Mouse (Mus musculus) hindbrain, embryonic 10.5 days (tissue): ENCODE measurements around the gene Ric8a. TPM values are rescaled to one million over a fixed set of nuclear protein-coding genes. Genes with fewer than 3 reads are reported as not detected.

Experiments
- DNase-seq: peaks from one replicate; pipeline ENCODE4 v3.0.0-alpha.2; 2017; ENCODE audit warnings: low spot score
- H3K27ac ChIP-seq: fragments of 300-500 bp; sonication (generic); 2 replicates; pipeline ENCODE4 v1.5.1; 2016; ENCODE audit warnings: mild to moderate bottlenecking, moderate library complexity
- H3K27me3 ChIP-seq: fragments of 300-500 bp; sonication (generic); 2 replicates; pipeline ENCODE4 v1.6.1; 2016; ENCODE audit warnings: mild to moderate bottlenecking; ENCODE audit not compliant: poor library complexity, insufficient read depth, severe bottlenecking
- H3K36me3 ChIP-seq: fragments of 300-500 bp; sonication (generic); 2 replicates; pipeline ENCODE4 v1.6.1; 2016; ENCODE audit warnings: mild to moderate bottlenecking, moderate library complexity
- H3K4me1 ChIP-seq: fragments of 300-500 bp; sonication (generic); replicated peaks from 2 replicates; pipeline ENCODE4 v1.6.1; 2016; ENCODE audit warnings: mild to moderate bottlenecking
- H3K4me3 ChIP-seq: fragments of 300-500 bp; sonication (generic); 2 replicates; pipeline ENCODE4 v1.5.1; 2016; ENCODE audit warnings: mild to moderate bottlenecking, moderate library complexity
- H3K9me3 ChIP-seq: fragments of 300-500 bp; sonication (generic); 2 replicates; pipeline ENCODE4 v1.6.1; 2016; ENCODE audit warnings: mild to moderate bottlenecking, moderate library complexity
- WGBS: fragments of 180-500 bp; shearing (Covaris S2); methylation state at CpG from one replicate; pipeline ENCODE4 v1.1.7; 2016; 5-methylcytosine and 5-hydroxymethylcytosine counted together
- polyA plus RNA-seq: library from polyadenylated mRNA; unstranded; fragments of >200 nt; fragmentation: Nextera tagmentation; extraction: Ambion mirVana; gene quantifications from 2 replicates; pipeline ENCODE4 v1.2.1, GENCODE M21; 2016

Ric8a gene
- polyA plus RNA-seq, 1 experiment from 2014 or later, result 81.7 TPM

DNA sequence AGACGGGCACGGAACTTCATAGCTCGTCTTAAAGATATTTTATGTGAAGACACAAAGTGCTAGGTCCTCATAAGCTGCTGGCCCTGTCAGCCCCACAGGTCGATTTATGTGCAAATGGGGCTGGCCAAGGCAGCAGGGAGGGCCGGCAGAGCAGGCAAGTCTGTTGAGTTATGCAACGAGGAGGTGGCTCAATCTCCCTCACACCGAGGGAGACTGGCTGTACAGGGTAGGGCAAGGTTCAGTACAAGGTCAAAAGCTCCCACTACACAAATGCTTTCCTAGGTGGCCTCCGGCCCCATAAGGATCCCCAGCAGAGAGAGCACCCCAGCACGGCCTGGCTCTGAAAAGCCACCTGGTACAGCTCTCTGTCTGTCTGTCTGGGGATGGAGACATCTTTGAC, 3.4 kb upstream of the Ric8a start:
- 82% methylated on average over 9 of the region's 9 CpGs for WGBS
- Histone ChIP-seq H3K27me3 (no peaks in the 10 kb centered on the region), H3K27ac (no peak overlapping the region), H3K4me3 (no peak overlapping the region), H3K36me3 (peaks cover 39% of the 10 kb centered on the region), H3K4me1 (peaks cover 19% of the 10 kb centered on the region), H3K9me3 (no peaks in the 10 kb centered on the region)
- no peak for DNase-seq

DNA sequence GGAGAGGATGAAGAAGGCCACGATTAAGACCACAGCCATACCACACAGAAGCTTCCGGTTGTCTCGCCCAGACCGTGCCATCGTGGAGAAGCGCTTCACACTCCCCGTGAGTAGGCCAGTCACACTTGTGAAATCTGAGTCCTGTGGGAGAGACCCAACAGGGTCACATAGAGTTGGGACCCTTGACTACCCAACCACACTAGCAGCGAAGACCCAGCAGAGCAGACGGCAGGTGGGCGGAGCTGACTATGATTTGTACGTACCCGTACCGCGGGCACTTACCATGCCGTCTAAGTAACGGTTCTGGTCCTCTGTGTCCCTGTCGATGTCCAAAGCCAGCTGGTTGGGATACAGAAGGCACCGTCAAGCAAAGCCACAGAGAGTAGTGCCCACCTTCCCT, 2.3 kb upstream of the Ric8a start:
- no peak for DNase-seq
- Histone ChIP-seq H3K36me3 (peaks cover 50% of the 10 kb centered on the region), H3K4me3 (peak overlapping the region; percentile 74; the same call in 1 of the 2 replicates)

DNA sequence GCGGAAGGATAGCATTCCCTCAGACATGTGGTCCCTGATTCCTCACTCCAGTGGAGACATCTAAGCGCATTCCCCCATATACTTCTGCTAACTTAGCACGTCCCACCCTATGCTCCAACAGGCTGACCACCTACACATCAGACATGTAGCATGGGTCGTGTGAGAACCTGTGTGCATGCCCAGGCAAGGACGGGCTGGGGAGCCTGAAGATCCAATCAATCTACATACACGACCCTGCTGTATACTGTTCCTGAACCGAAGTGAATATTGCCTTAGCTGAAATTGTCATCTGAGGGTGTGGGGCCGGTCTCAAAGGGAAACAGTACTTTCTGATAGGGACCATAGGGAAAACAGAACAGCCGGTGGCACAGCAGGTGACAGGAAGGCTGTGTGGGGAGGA, 1.6 kb upstream of the Ric8a start:
- Histone ChIP-seq H3K4me3 (peak overlapping the region; percentile 74), H3K4me1 (peaks cover 30% of the 10 kb centered on the region), H3K9me3 (no peaks in the 10 kb centered on the region), H3K27me3 (no peaks in the 10 kb centered on the region), H3K36me3 (peaks cover 56% of the 10 kb centered on the region), H3K27ac (no peak overlapping the region)
- WGBS, result 76% methylated on average over 9 of the region's 9 CpGs
- no peak for DNase-seq

More for the DNA sequence above, 2.3 kb upstream of the Ric8a start:
- H3K4me1 ChIP-seq, result peaks cover 30% of the 10 kb centered on the region
- no peaks in the 10 kb centered on the region for H3K9me3 ChIP-seq
- 95% methylated on average over 18 of the region's 18 CpGs for WGBS
- no peak overlapping the region for H3K27ac ChIP-seq
- H3K27me3 ChIP-seq, result no peaks in the 10 kb centered on the region

DNA sequence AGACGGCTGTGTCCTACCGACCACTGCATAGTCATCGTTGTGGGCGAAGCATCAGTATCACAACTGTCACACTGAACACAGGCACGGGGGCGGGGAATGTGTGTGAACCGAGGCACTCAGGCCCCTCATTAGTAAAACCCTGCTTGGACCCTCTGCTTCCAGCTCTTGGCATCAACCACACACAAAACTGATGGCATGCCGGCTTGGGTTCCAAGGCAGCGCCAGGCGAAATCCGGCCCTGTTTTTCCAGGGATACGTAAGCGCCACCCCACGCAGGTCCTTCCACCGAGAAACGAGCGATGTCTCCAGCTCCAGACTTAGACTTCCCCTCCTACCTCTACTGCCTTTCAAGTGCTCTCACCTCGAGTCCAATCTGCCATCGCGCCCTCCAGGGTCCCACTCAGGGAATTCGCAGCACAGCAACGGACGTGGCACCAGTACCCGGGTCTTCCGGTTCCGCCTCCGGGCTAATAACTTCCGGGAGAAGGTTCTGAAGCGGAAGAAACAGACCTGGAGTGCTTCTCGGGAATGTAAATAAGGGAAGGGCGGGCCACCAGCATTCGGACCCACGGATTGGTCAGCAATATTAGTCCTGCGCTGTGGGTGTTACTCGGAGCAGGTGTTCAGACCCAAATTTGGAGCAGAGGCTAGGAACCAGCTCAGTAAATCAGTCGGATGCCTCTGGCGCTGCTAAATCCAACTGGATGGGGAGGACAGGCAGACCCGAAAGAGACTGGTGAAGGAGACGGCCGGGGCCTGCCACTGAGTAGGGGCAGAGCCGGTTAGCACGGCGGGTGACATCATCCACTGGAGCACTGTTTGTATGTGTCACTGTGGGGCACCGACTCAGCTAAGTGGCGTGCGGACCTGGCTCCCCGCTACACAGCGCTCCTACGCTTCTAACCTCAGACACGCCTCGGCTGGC, 635 bp upstream of the Ric8a start, which contains the start of gene Gm45785:
Gene Gm45785 (minus strand): TSS at position 472 of the 925 bp plus-strand sequence.
- H3K4me1 ChIP-seq, result peaks cover 30% of the 10 kb centered on the region
- H3K9me3 ChIP-seq, result no peaks in the 10 kb centered on the region
- H3K27me3 ChIP-seq, result no peaks in the 10 kb centered on the region
- H3K4me3 ChIP-seq, result peak within 1 kb of the TSS; percentile 74
- DNase-seq, result peak; percentile 91
- WGBS, result 1% methylated on average over 51 of the region's 51 CpGs
- H3K36me3 ChIP-seq, result peaks cover 66% of the 10 kb centered on the region
- peak within 1 kb of the TSS; percentile 87 for H3K27ac ChIP-seq

DNA sequence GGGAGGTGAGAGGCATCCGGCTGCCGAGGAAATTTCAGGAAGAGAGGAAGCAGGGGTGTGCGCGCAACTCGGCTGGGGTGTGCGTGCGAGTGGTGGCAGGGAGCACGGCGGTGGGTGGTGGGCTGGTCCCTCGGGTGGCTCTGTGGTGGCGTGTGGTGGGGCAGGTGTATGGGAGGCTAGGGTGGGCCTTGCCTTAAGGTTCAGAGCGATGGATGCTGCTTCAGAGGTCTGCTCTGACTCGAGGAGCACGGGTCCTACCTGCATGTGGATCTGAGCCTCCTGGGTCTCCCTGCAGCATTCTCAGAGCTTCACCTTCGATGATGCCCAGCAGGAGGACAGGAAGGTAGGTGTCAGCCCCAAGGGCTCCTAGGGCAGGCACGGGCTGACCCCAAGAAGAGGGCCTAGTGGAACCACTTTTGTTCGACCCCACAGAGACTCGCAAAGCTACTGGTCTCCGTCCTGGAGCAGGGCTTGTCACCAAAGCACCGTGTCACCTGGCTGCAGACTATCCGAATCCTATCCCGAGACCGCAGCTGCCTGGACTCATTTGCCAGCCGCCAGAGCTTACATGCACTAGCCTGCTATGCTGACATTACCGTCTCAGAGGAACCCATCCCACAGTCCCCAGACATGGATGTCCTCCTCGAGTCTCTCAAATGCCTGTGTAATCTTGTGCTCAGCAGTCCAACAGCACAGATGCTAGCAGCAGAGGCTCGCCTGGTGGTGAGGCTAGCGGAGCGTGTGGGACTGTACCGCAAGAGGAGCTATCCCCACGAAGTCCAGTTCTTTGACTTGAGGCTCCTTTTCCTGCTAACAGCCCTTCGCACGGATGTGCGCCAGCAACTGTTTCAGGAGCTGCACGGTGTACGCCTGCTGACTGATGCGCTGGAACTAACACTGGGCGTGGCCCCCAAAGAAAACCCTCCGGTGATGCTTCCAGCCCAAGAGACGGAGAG, 1.1 kb downstream of the Ric8a start, which contains the start of gene Bet1l:
Gene Bet1l (minus strand): TSS at position 28 of the 956 bp plus-strand sequence.
- peaks cover 67% of the 10 kb centered on the region for H3K36me3 ChIP-seq
- H3K27me3 ChIP-seq, result no peaks in the 10 kb centered on the region
- 41% methylated on average over 40 of the region's 40 CpGs for WGBS
- H3K9me3 ChIP-seq, result no peaks in the 10 kb centered on the region
- peaks cover 30% of the 10 kb centered on the region for H3K4me1 ChIP-seq
- peak within 1 kb of the TSS; percentile 74 for H3K4me3 ChIP-seq
- H3K27ac ChIP-seq, result peak within 1 kb of the TSS; percentile 87
- DNase-seq, result no peak

DNA sequence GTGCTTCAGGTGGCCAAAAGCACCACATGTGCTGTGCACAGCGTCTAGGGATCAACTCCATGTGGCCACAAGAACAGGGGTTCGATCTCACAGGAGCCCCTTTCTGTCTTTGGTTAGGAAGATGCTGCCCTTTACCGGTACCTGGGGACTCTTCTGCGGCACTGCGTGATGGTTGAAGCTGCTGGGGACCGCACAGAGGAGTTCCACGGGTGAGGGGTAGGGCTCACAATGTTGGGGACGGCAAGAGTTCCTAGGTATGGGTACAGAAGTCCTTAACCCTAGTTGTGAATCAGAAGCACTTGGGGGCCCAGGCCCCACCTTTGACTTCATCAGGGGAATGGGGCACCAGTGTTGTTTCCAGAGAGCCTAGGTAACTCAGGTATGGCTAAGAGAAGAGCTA, 2.0 kb downstream of the Ric8a start:
- no peaks in the 10 kb centered on the region for H3K27me3 ChIP-seq
- H3K4me1 ChIP-seq, result peaks cover 30% of the 10 kb centered on the region
- no peak for DNase-seq
- H3K36me3 ChIP-seq, result peaks cover 67% of the 10 kb centered on the region
- 95% methylated on average over 8 of the region's 8 CpGs for WGBS
- peak overlapping the region; percentile 74 for H3K4me3 ChIP-seq
- H3K27ac ChIP-seq, result no peak overlapping the region
- H3K9me3 ChIP-seq, result no peaks in the 10 kb centered on the region

DNA sequence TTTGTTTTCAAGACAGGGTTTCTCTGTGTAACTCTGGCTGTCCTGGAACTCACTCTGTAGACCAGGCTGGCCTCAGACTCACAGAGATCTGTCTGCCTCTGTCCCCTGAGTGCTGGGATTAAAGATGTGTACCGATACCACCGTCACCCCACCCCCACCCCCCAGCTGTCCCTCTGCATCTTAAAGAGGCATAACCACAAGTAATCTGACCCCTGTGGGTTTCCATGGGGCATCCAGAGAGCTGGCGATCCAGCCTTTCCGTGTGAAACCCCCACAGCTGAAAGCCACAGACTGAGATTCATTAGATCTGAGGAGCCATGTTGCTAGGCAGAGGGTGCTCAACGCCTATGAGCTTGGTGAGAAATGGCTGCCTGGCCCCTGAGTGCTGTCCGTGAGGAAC, 3.2 kb downstream of the Ric8a start:
- no peaks in the 10 kb centered on the region for H3K27me3 ChIP-seq
- peaks cover 69% of the 10 kb centered on the region for H3K36me3 ChIP-seq
- no peak overlapping the region for H3K4me3 ChIP-seq
- DNase-seq, result no peak
- H3K9me3 ChIP-seq, result no peaks in the 10 kb centered on the region
- no peak overlapping the region for H3K27ac ChIP-seq
- 82% methylated on average over 6 of the region's 6 CpGs for WGBS
- H3K4me1 ChIP-seq, result peaks cover 28% of the 10 kb centered on the region

DNA sequence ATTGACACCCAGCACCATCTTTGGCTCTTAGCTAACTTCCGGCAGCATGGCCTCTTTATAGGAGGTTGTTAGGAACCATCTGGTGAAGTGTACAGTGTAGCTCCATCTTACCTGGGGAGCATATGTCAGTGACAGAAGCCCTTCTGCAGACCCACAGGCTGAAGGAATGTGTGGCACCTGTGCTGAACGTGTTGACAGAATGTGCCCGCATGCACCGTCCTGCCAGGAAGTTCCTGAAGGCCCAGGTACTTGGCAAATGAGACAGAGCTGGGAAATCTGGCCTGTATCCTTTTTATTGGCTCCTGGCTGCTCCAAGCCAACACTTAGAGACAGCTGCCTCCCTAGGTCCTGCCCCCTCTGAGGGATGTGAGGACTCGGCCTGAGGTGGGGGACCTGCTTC, 4.0 kb downstream of the Ric8a start:
- no peak overlapping the region for H3K4me3 ChIP-seq
- DNase-seq, result no peak
- H3K27ac ChIP-seq, result no peak overlapping the region
- WGBS, result 91% methylated on average over 5 of the region's 5 CpGs
- peaks cover 74% of the 10 kb centered on the region for H3K36me3 ChIP-seq
- H3K4me1 ChIP-seq, result peaks cover 20% of the 10 kb centered on the region
- H3K27me3 ChIP-seq, result no peaks in the 10 kb centered on the region
- H3K9me3 ChIP-seq, result no peaks in the 10 kb centered on the region

DNA sequence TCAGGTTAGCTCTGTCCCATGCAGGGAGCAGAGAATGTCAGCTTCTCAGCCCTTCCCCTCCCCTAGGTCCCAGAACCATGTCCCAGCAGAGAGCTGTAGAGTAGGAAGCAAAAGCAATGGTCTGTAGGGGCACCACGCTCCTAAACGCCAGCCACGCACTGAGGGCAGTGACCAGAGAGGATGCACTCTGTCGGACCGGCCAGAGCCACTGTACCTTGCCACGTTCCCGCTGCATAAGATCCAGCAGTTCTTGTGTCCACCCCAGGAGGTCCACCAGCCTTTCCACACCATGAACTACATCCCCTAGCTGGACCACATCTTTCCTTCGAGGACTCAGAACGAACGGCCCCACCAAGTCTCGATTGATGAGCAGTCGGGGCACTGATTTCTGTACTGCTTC, 8.0 kb downstream of the Ric8a start:
- no peaks in the 10 kb centered on the region for H3K27me3 ChIP-seq
- peaks cover 79% of the 10 kb centered on the region for H3K36me3 ChIP-seq
- WGBS, result 86% methylated on average over 12 of the region's 12 CpGs
- H3K9me3 ChIP-seq, result no peaks in the 10 kb centered on the region
- no peak overlapping the region for H3K4me3 ChIP-seq
- H3K27ac ChIP-seq, result no peak overlapping the region
- DNase-seq, result no peak
- H3K4me1 ChIP-seq, result no peaks in the 10 kb centered on the region

DNA sequence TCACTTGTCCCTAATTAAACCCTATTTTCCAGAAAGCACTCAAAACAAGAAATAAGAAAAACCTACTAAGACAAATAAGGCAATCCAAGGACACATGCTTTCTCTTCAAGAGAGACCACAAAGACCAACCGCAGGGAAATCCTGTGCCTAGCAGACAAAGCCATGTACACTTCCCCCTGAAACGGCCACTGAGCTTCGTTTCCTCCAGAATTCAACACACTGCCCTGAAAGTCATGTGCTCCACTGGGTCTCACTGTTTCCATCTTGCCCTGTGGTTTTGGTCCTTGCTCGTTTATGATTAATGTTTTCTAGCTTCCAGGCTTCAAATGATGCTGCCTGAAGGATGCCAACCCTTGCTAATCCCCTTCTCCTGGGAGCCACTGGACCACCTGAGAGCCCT, 17.5 kb downstream of the Ric8a start:
- no peaks in the 10 kb centered on the region for H3K4me1 ChIP-seq
- WGBS, result 89% methylated on average over 4 of the region's 4 CpGs
- no peaks in the 10 kb centered on the region for H3K9me3 ChIP-seq
- no peak for DNase-seq
- H3K36me3 ChIP-seq, result peaks cover 40% of the 10 kb centered on the region
- no peaks in the 10 kb centered on the region for H3K27me3 ChIP-seq
- H3K4me3 ChIP-seq, result no peak overlapping the region
- H3K27ac ChIP-seq, result no peak overlapping the region

DNA sequence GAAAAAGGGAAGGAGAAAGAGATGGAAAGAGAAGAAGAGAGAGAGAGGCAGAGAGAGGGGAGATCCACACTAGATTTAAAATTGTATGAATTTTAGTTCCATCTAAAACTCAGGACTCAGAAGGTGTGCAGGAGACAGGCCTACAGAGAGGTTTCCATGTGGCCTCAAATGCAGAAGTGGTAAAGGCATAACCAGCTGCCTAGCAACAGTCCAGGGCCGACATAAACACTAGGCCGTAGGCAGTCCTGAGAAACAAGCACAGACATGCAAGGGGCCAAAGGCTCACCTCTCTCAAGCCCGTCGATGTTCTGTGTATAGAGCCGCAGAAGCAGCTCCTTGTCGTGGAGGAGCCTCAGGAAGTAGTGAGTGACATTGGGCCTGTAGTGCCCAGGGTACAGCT, 20.6 kb downstream of the Ric8a start:
- peaks cover 37% of the 10 kb centered on the region for H3K36me3 ChIP-seq
- DNase-seq, result no peak
- no peaks in the 10 kb centered on the region for H3K9me3 ChIP-seq
- no peak overlapping the region for H3K27ac ChIP-seq
- H3K4me3 ChIP-seq, result no peak overlapping the region
- H3K27me3 ChIP-seq, result no peaks in the 10 kb centered on the region
- H3K4me1 ChIP-seq, result peaks cover 8% of the 10 kb centered on the region
- WGBS, result 81% methylated on average over 6 of the region's 6 CpGs

DNA sequence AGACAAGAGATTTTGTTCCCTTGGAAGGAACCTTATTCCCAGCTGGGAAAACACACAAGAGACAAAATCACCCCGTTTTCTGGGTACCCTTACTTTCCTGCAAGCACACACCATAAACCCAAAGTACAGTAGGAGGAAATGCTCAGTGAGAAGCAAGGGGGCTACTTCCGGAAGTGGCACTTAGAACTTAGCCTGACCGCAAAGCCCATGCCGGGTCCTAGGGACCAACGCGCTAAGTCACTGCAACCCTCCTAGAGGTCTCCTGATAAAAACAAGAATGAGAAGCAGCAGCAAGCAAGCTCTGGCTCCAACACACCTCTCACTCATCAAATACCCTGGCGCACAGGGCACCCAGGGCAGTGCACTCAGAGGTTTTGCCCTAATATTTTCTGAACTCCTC, 22.6 kb downstream of the Ric8a start:
- H3K27me3 ChIP-seq, result no peaks in the 10 kb centered on the region
- H3K36me3 ChIP-seq, result peaks cover 38% of the 10 kb centered on the region
- DNase-seq, result no peak
- peaks cover 20% of the 10 kb centered on the region for H3K4me1 ChIP-seq
- 90% methylated on average over 7 of the region's 7 CpGs for WGBS
- H3K27ac ChIP-seq, result no peak overlapping the region
- H3K4me3 ChIP-seq, result no peak overlapping the region
- H3K9me3 ChIP-seq, result no peaks in the 10 kb centered on the region
